Mouse (Mus musculus) lung, postnatal 0 days (tissue): ENCODE results near the gene Usp3. TPM values are rescaled to one million over a fixed set of nuclear protein-coding genes. Genes with fewer than 3 reads are reported as not detected.

ENCODE experiments used
- ATAC-seq: fragments of 200-750 bp; cut with Nextera tagmentation; 2 replicates; pipeline ENCODE4 v1.8.0; 2017; ENCODE audit warnings: moderate library complexity
- DNase-seq: peaks from one replicate; pipeline ENCODE4 v3.0.0-alpha.2; 2016; ENCODE audit warnings: low spot score
- H3K27ac ChIP-seq: fragments of 300-500 bp; sonication (generic); 2 replicates; pipeline ENCODE4 v1.5.1; 2014; ENCODE audit warnings: antibody characterized with exemption, mild to moderate bottlenecking, low read length, mixed read lengths
- H3K27me3 ChIP-seq: fragments of 300-500 bp; sonication (generic); replicated peaks from 2 replicates; pipeline ENCODE4 v1.6.1; 2014; ENCODE audit warnings: low read length, mixed read lengths; ENCODE audit not compliant: insufficient read depth
- H3K36me3 ChIP-seq: fragments of 300-500 bp; sonication (generic); 2 replicates; pipeline ENCODE4 v1.6.1; 2014; ENCODE audit warnings: low read length, mixed read lengths; ENCODE audit not compliant: insufficient read depth
- H3K4me1 ChIP-seq: fragments of 300-500 bp; sonication (generic); 2 replicates; pipeline ENCODE4 v1.6.1; 2014; ENCODE audit warnings: antibody characterized with exemption, low read depth, low read length, mixed read lengths; ENCODE audit not compliant: insufficient read depth
- H3K4me2 ChIP-seq: fragments of 300-500 bp; sonication (generic); replicated peaks from 2 replicates; pipeline ENCODE4 v1.6.1; 2014; ENCODE audit warnings: low read depth, mild to moderate bottlenecking, low read length, moderate library complexity, mixed read lengths
- H3K4me3 ChIP-seq: fragments of 300-500 bp; sonication (generic); 2 replicates; pipeline ENCODE4 v1.5.1; 2014; ENCODE audit warnings: low read depth, low read length
- H3K9ac ChIP-seq: fragments of 300-500 bp; sonication (generic); replicated peaks from 2 replicates; pipeline ENCODE4 v1.6.1; 2014; ENCODE audit warnings: low read depth, mild to moderate bottlenecking
- H3K9me3 ChIP-seq: fragments of 300-500 bp; sonication (generic); 2 replicates; pipeline ENCODE4 v1.6.1; 2016; ENCODE audit warnings: low read length, mixed read lengths
- CTCF ChIP-seq: IDR thresholded peaks from 2 replicates; pipeline ENCODE4 v1.5.1; 2016; ENCODE audit warnings: antibody characterized with exemption, mild to moderate bottlenecking
- EP300 ChIP-seq: IDR thresholded peaks from 2 replicates; pipeline ENCODE4 v1.6.1; 2016; ENCODE audit warnings: antibody characterized with exemption, mild to moderate bottlenecking, control low read depth
- WGBS: fragments of 180-500 bp; shearing (Covaris S2); extraction: QIAGEN DNeasy Blood & Tissue Kit; methylation state at CpG from one replicate; pipeline ENCODE4 v1.1.7; 2014; 5-methylcytosine and 5-hydroxymethylcytosine counted together
- polyA plus RNA-seq: library from polyadenylated mRNA; unstranded; fragments of >200 nt; fragmentation: Nextera tagmentation; extraction: Ambion mirVana; gene quantifications from 2 replicates; pipeline ENCODE4 v1.2.1, GENCODE M21; 2015

Gene Usp3
- polyA plus RNA-seq, 1 experiment from 2014 or later: 45.9 TPM

DNA sequence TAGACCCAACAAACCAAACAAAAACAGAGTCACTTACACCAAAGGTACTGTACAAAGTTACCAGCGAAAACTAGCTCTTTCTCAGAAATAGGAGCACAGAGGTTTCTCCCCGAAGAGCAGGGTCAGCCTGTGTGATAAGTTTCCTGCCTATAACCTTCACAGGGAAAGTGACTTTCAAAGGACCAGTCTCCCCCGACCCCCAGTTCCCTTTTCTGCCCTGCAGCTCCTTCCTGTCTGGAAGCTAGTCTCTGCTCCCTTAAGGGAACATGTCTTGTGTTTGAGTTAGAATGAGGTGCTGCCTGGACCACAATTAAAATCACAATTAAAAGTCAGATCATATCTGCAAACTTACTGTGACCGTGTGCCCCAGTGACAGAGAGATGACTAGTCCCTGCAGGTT lies 23.9 kb upstream of the Usp3 start:
- Histone ChIP-seq H3K4me3 (no peak overlapping the region), H3K36me3 (no peaks in the 10 kb centered on the region), H3K9ac (no peak overlapping the region), H3K27me3 (no peaks in the 10 kb centered on the region), H3K4me1 (peaks cover 25% of the 10 kb centered on the region; the same call in 1 of the 2 replicates), H3K27ac (no peak overlapping the region), H3K4me2 (no peak overlapping the region), H3K9me3 (no peaks in the 10 kb centered on the region)
- 47% methylated on average over 4 of the region's 4 CpGs for WGBS
- TF ChIP-seq CTCF: no peak
- no peak for TF ChIP-seq EP300
- DNase-seq: no peak
- ATAC-seq: no peak

DNA sequence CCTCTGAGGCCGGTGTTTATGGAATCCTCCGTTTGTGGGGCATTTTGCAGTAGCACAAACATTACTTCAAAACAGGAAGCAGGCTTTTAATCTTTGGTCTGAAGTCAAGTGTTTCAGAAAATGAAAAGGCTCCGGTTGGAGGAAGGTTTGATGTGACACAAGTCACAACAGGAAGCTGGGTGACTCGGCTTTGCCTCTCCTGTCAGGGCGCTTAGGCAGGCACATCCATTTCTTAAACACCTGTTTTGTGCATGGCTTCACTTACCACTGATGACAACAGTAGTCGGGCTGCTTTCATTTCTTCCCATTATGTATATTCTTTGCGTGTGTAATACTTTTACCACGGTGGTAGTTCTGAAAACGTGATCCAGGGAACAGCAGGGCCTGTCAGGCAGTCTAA lies 22.2 kb upstream of the Usp3 start:
- WGBS: 36% methylated on average over 9 of the region's 9 CpGs
- ATAC-seq (no peak), DNase-seq (peak; percentile 46)
- no peaks in the 10 kb centered on the region for H3K27me3 ChIP-seq
- no peaks in the 10 kb centered on the region for H3K9me3 ChIP-seq
- H3K4me3 ChIP-seq: no peak overlapping the region
- H3K4me2 ChIP-seq: no peak overlapping the region
- no peak for TF ChIP-seq CTCF
- no peak for TF ChIP-seq EP300
- peaks cover 12% of the 10 kb centered on the region; the same call in 1 of the 2 replicates for H3K4me1 ChIP-seq
- no peak overlapping the region for H3K27ac ChIP-seq
- no peaks in the 10 kb centered on the region for H3K36me3 ChIP-seq
- no peak overlapping the region for H3K9ac ChIP-seq

DNA sequence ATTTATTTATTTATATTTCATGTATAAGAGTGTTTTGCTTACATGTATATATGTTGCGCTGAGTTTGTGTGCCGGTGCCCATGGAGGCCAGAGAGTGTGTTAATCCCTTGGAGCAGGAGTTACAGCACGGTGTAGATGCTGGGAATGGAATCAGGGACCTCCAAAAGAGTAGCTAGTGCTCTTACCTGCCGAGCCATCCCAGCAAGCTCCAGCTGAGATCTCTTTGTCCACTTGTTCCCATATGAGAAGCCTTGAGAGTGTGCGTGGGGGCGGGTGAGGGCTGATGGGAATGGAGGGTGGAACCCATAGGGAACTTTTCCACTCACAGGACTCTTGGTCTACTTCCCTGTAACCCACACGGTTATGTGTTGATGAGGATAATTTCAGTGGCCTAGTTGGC lies 21.6 kb upstream of the Usp3 start:
- Histone ChIP-seq H3K27me3 (no peaks in the 10 kb centered on the region), H3K4me1 (peaks cover 11% of the 10 kb centered on the region; the same call in 1 of the 2 replicates), H3K4me3 (no peak overlapping the region), H3K27ac (peak overlapping the region; percentile 39; the same call in 1 of the 2 replicates), H3K9me3 (no peaks in the 10 kb centered on the region), H3K9ac (no peak overlapping the region), H3K4me2 (no peak overlapping the region), H3K36me3 (no peaks in the 10 kb centered on the region)
- ATAC-seq: no peak
- DNase-seq: no peak
- TF ChIP-seq CTCF: no peak
- no peak for TF ChIP-seq EP300
- WGBS: 64% methylated on average over 7 of the region's 7 CpGs

DNA sequence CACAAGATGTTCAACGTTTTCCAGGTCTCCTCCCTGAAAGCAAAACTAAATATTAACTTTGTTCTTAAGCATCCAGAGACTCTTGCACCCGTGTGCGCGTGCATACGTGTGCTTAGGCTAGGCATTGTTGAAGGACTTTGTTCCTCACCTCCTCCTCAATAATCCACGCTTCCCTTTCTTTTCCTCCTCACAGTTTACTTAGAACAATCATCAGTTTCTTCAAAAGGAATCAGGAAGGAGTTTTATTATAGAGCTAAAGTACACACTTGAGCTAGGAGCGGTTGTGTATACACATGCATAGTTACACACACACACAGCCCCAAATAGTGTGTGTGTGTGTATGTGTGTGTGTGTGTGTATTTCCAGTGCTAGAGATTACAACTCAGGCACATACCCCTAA lies 20.7 kb upstream of the Usp3 start:
- ATAC-seq (peak; percentile 68), DNase-seq (peak; percentile 82)
- Histone ChIP-seq H3K4me1 (peaks cover 11% of the 10 kb centered on the region; the same call in 1 of the 2 replicates), H3K36me3 (no peaks in the 10 kb centered on the region), H3K4me2 (no peak overlapping the region), H3K4me3 (no peak overlapping the region), H3K27me3 (no peaks in the 10 kb centered on the region), H3K9ac (no peak overlapping the region), H3K27ac (peak overlapping the region; percentile 64; the same call in 1 of the 2 replicates), H3K9me3 (no peaks in the 10 kb centered on the region)
- TF ChIP-seq EP300: peak; percentile 55; the same call in 1 of the 2 replicates
- no peak for TF ChIP-seq CTCF
- WGBS: 42% methylated on average over 7 of the region's 7 CpGs

DNA sequence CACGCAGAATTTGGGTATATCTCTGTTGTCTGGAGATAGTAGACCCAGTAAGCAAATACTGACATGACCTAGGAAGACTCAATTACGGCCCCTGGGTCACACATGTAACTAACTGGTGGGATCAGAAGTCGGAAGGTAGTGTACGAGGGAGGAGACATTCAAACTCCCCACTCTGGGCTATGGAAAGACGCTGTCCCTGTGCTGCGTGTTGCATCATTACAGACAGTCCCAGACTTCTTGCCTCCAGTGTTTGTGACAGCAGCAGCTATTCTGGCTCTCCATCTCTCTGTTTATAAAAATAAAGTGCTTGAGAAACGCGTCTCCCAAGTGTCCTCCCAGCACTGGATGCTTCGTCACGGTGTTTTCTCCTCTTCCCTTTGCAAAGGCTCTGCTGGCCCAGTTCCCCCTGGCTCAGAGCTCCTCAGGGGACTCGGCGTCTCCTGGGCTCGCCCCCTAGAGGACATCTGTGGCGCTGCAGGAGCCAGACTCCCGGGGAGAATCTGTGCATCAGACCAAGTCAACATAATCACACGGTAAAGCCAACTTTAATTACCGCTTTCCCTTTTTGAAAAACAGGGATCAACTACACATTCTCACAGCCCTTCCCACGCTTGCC lies 18.6 kb upstream of the Usp3 start:
- Histone ChIP-seq H3K9ac (no peak overlapping the region), H3K4me1 (peaks cover 11% of the 10 kb centered on the region; the same call in 1 of the 2 replicates), H3K27ac (no peak overlapping the region), H3K36me3 (no peaks in the 10 kb centered on the region), H3K4me2 (peak overlapping the region; percentile 36; the same call in 1 of the 2 replicates), H3K9me3 (no peaks in the 10 kb centered on the region), H3K4me3 (no peak overlapping the region), H3K27me3 (no peaks in the 10 kb centered on the region)
- WGBS: 16% methylated on average over 18 of the region's 18 CpGs
- TF ChIP-seq CTCF: peak; percentile 95
- TF ChIP-seq EP300: no peak
- ATAC-seq (peak; percentile 86), DNase-seq (peak; percentile 94)

DNA sequence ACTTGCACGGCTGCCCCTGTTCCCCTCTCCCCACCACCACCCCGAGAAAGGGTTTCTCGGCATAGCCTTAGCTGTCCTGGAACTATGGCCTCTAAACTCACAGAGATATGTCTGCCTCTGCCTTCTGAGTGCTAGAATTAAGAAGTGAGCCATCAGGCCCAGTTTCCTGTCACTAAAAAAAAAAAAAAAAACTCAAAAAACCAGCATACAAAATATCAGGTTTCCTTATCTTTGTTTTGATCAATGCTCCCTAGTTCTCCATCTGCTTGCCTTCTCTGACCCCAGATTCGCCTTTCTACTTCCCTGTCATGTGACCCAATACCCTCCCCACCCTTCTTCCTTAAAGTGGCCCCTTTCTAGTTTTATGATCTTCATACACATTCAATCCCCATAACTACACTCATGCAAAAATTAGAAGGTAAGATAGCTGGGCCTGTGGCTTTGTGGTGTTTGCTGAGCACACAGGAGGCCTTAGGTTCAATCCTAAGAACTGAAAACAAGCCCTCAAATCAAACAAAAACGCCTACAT lies 15.9 kb upstream of the Usp3 start:
- TF ChIP-seq EP300 (no peak), CTCF (no peak)
- Histone ChIP-seq H3K27ac (no peak overlapping the region), H3K4me1 (peaks cover 5% of the 10 kb centered on the region; the same call in 1 of the 2 replicates), H3K9me3 (no peaks in the 10 kb centered on the region), H3K4me2 (no peak overlapping the region), H3K9ac (no peak overlapping the region), H3K4me3 (no peak overlapping the region), H3K36me3 (no peaks in the 10 kb centered on the region), H3K27me3 (no peaks in the 10 kb centered on the region)
- ATAC-seq: no peak
- WGBS: 78% methylated on average over 5 of the region's 5 CpGs
- DNase-seq: no peak
